Mouse (Mus musculus) lung, postnatal 0 days (tissue): ENCODE measurements at regions not wholly inside any gene's neighbourhood (a gene's known extent, or its start where the extent isn't known, plus 50 kb on each side); places are given as distances from the start of the nearest gene placed in this dataset.

Source experiments
- CTCF ChIP-seq: IDR thresholded peaks from 2 replicates; pipeline ENCODE4 v1.5.1; 2016; ENCODE audit warnings: antibody characterized with exemption, mild to moderate bottlenecking
- EP300 ChIP-seq: IDR thresholded peaks from 2 replicates; pipeline ENCODE4 v1.6.1; 2016; ENCODE audit warnings: antibody characterized with exemption, mild to moderate bottlenecking, control low read depth

DNA sequence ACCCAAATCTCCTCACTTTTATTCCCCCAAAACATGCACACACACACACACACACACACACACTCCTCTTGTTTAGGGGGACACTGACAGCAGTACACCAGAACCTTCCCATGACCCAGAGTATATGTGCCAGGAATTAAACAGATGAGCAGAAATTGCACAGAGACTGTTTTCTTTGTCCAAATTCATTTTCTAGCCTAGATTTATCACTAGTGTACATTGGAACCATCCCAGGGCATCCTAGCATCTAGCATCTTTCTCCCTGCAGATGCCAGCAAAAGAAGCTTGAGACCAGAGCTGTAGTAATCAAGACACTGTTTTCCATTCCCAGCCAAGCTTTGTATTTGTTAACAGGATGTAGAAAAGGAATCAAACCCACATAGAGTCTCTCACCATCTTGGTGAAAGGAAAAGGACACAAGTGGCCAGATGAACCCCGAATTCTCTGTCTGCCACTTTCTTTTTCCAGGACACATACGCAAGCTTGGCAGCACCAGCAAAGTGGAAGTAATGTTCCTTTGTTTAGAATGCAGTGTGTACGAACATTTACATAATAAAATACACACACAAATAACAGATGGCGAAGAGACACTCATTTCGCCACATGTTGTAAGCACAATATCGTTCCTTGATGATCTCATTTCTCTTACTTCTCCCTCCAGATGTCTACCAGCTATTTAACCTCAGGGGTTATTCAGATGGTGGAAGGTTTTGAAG, 250.3 kb upstream of the Gm11146 start:
- no peak for TF ChIP-seq CTCF
- no peak for TF ChIP-seq EP300
